Mouse (Mus musculus) stomach, embryonic 16.5 days (tissue): Measurements from ENCODE around the gene Gm16181. TPM values are rescaled to one million over a fixed set of nuclear protein-coding genes. Genes with fewer than 3 reads are reported as not detected.

Source experiments
- ATAC-seq: fragments of 200-750 bp; cut with Nextera tagmentation; 2 replicates; pipeline ENCODE4 v1.8.0; 2017; ENCODE audit warnings: moderate number of reproducible peaks, moderate TSS enrichment; ENCODE audit not compliant: insufficient read depth, low FRiP score
- H3K27ac ChIP-seq: fragments of 300-500 bp; sonication (generic); 2 replicates; pipeline ENCODE4 v1.5.1; 2014; ENCODE audit warnings: low read length
- H3K27me3 ChIP-seq: fragments of 300-500 bp; sonication (generic); 2 replicates; pipeline ENCODE4 v1.6.1; 2014; ENCODE audit warnings: low read length, control low read depth, mixed read lengths; ENCODE audit not compliant: control insufficient read depth, insufficient read depth
- H3K36me3 ChIP-seq: fragments of 300-500 bp; sonication (generic); 2 replicates; pipeline ENCODE4 v1.6.1; 2014; ENCODE audit warnings: low read length; ENCODE audit not compliant: control insufficient read depth, insufficient read depth
- H3K4me1 ChIP-seq: fragments of 300-500 bp; sonication (generic); 2 replicates; pipeline ENCODE4 v1.6.1; 2014; ENCODE audit warnings: low read length, control low read depth, mixed read lengths; ENCODE audit not compliant: control insufficient read depth, insufficient read depth
- H3K4me2 ChIP-seq: fragments of 300-500 bp; sonication (generic); 2 replicates; pipeline ENCODE4 v1.6.1; 2014; ENCODE audit warnings: low read depth, low read length, mixed read lengths
- H3K4me3 ChIP-seq: fragments of 300-500 bp; sonication (generic); replicated peaks from 2 replicates; pipeline ENCODE4 v1.5.1; 2014; ENCODE audit warnings: mild to moderate bottlenecking, low read length
- H3K9ac ChIP-seq: fragments of 300-500 bp; sonication (generic); 2 replicates; pipeline ENCODE4 v1.6.1; 2014; ENCODE audit warnings: low read length
- H3K9me3 ChIP-seq: fragments of 300-500 bp; sonication (generic); replicated peaks from 2 replicates; pipeline ENCODE4 v1.6.1; 2016; ENCODE audit warnings: low read length, control low read depth; ENCODE audit not compliant: control insufficient read depth
- WGBS: fragments of 180-500 bp; shearing (Covaris S2); extraction: QIAGEN DNeasy Blood & Tissue Kit; methylation state at CpG from one replicate; pipeline ENCODE4 v1.1.7; 2014; 5-methylcytosine and 5-hydroxymethylcytosine counted together
- polyA plus RNA-seq: library from polyadenylated mRNA; unstranded; fragments of >200 nt; fragmentation: Nextera tagmentation; extraction: Ambion mirVana; gene quantifications from 2 replicates; pipeline ENCODE4 v1.2.1, GENCODE M21; 2015

Gene Gm16181
- polyA plus RNA-seq, 1 experiment from 2014 or later: 0.27 TPM

DNA sequence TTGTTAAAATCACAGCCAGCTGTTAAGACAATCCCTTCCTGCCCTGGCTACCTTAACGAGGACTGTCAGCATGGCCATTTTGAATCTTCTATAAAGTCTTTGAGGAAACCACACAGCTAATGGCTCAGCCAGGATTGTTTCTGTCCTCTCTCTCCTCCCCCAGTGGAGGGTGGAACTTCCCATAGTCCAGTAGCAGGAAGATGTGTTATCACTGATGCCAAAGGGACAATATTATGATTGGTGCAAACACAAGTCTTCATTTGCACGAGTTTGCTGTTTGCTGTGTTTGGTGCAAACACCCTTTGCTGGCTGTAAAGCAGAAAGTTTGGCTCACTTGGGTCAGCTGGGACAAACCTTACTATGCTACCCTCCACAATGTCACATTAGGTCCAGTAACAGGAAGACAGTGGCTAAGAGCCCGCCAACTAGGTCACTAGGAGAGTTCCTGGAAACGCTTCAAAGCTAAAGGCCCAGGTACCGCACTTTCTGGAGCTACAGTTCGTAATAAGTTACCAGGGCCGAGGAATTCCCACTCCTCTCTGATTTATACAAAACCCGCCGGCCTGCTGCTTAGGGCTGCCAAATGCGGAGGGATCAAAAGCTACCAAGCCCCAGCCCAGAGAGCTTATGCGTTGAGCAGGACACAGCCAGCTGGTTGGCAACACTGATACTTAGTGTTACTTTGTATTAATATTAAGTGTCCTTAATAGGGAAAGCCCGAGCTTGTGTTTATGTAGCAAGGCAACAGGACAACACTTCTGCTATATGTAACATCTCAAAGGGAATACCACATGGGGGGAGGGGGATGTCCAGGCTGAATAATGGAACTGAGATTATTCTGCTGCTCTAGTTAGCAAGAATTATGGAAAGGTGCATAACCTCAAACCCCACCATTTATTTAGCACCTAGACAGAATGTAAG is 20.0 kb downstream of the Gm16181 start:
- 24% methylated on average over 12 of the region's 12 CpGs for WGBS
- Histone ChIP-seq H3K4me3 (peak overlapping the region; percentile 77), H3K36me3 (peaks cover 4% of the 10 kb centered on the region), H3K27ac (peak overlapping the region; percentile 99), H3K9ac (peak overlapping the region; percentile 95), H3K4me1 (peaks cover 37% of the 10 kb centered on the region), H3K4me2 (peak overlapping the region; percentile 68), H3K27me3 (no peaks in the 10 kb centered on the region), H3K9me3 (no peaks in the 10 kb centered on the region)
- no peak for ATAC-seq

DNA sequence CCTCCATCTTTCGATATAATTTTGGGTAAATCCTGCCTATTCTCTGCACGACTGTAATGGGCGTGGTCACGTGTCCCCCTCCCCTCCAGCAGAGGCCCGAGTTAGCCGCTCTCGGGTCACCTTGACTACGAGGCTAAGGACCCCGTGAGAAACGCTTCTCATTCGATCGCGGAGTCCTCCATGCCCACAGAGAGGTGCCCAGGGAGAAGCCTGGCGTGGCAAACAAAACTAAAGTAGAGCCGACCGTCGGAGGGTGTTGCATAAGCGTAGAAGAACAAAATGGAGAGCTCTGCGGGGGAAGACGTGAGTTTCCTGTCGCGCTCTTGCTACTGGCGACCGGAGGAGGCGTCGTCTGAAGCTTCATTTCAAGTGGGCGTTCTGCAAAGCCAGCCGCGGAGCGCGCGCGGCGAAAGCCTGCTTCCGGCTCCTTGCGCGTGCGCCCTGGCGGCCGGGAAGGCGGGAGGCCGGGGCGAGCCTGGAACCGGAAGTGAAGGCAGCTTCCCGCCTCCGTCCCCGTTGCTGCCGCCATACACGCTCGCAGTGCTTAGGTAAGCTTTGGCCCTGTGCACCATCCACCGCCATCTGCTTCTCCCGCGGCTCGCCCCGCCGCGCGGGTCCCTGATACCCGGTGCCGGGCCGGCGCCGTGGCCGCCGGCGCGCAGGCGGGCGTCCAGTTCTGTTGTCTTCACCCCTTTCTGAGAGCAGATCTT is 20.8 kb downstream of the Gm16181 start, which contains the start of gene Ddx39b:
TSS of gene Ddx39b (plus strand) at position 442 of the 710 bp plus-strand sequence.
- Histone ChIP-seq H3K4me1 (peaks cover 38% of the 10 kb centered on the region), H3K9ac (peak within 1 kb of the TSS; percentile 95), H3K36me3 (peaks cover 12% of the 10 kb centered on the region), H3K4me2 (peak within 1 kb of the TSS; percentile 76), H3K27ac (peak within 1 kb of the TSS; percentile 99), H3K4me3 (peak within 1 kb of the TSS; percentile 77), H3K9me3 (no peaks in the 10 kb centered on the region), H3K27me3 (no peaks in the 10 kb centered on the region)
- ATAC-seq: peak; percentile 91
- under 1% methylated on average over 68 of the region's 69 CpGs for WGBS

DNA sequence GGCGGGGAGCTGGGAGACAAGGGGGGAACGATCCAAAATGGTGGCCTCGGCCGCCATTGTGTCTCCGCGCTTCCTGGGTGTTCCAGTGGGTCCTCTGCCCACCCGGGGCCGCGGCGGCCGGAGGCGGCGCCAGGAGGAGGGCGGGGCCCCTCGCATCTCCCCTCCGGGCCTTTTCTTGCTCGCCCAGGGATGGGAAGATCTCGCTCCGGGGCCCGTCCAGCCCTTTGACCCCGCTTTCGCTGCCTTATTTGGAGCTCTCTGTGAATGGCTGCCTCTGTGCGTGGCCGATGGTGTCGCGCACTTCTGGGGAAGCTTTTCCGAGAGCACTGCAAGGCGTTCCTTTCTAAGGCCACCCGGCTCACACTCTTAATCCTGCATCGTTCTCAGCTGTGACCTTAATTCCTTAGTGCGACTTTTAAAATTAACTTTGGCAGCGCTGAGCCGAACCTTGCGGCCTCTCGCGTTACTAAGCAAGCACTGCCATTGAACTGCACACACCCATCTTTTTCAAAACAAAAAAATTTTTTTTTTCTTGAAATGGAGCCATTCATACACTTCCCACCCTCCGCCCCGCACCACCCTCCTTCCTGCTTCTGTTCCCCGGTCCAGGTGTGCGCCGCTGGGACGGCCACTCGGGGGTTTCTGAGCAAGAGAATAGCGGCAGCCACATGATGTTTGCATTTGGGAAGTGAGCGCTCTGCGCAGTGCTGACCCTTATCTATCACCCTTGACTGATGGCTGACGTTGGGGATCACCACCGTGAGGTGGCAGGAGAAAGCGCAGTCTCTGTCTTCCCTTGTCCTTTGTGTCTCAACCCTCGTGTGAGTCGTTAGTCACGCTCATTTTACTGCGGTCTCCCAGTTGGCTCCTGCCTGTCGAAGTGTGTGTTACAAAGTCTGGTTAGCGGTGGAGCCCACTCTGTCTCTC is 21.6 kb downstream of the Gm16181 start:
- H3K4me2 ChIP-seq: peak overlapping the region; percentile 76
- peak overlapping the region; percentile 77 for H3K4me3 ChIP-seq
- H3K36me3 ChIP-seq: peaks cover 20% of the 10 kb centered on the region
- peak; percentile 54 for ATAC-seq
- peak overlapping the region; percentile 99 for H3K27ac ChIP-seq
- no peaks in the 10 kb centered on the region for H3K9me3 ChIP-seq
- H3K4me1 ChIP-seq: peaks cover 36% of the 10 kb centered on the region
- under 1% methylated on average over 54 of the region's 55 CpGs for WGBS
- peak overlapping the region; percentile 95 for H3K9ac ChIP-seq
- no peaks in the 10 kb centered on the region for H3K27me3 ChIP-seq

DNA sequence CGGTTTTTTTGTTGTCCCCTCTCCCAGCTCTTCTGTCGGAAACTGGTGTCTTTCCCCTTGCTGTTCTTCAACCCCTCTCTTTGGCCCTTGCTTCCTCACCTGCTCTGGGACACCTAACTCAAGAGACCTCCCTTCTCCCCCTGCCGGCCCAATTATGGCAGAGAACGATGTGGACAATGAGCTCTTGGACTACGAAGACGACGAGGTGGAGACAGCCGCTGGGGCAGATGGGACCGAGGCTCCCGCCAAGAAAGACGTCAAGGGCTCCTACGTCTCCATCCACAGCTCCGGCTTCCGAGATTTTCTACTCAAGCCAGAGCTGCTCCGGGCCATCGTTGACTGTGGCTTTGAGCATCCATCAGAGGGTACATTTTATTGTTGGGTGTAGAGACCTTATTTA is 22.5 kb downstream of the Gm16181 start:
- H3K4me1 ChIP-seq: peaks cover 36% of the 10 kb centered on the region
- H3K4me2 ChIP-seq: peak overlapping the region; percentile 76
- peaks cover 28% of the 10 kb centered on the region for H3K36me3 ChIP-seq
- H3K27me3 ChIP-seq: no peaks in the 10 kb centered on the region
- 2% methylated on average over 16 of the region's 16 CpGs for WGBS
- no peaks in the 10 kb centered on the region for H3K9me3 ChIP-seq
- peak overlapping the region; percentile 77 for H3K4me3 ChIP-seq
- peak overlapping the region; percentile 95 for H3K9ac ChIP-seq
- H3K27ac ChIP-seq: peak overlapping the region; percentile 99
- no peak for ATAC-seq

DNA sequence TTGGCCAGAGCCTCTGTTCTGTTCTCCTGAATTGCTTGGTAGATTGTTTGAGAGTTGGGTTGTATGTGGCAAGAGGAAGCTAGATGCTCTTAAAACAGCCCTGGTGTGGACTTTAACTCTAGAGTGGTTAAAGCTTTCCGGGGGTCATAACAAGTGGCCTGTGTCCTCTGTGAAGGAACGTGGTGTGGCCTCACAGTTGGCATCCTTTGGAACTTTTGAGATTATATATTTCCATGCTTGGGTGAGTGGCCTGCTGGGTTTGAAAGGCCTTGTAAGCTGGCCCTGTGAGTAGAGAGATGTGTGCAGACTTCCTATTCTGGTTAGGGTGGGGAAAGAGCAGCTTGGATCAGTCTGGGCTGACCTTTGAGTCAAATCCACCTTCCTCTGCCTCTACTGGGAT is 24.4 kb downstream of the Gm16181 start:
- Histone ChIP-seq H3K27me3 (no peaks in the 10 kb centered on the region), H3K9ac (0 out of 2 replicates have a peak overlapping the region, but pooled peaks have one; percentile 4), H3K4me1 (peaks cover 36% of the 10 kb centered on the region), H3K36me3 (peaks cover 28% of the 10 kb centered on the region), H3K4me2 (peak overlapping the region; percentile 76), H3K4me3 (no peak overlapping the region), H3K27ac (no peak overlapping the region), H3K9me3 (no peaks in the 10 kb centered on the region)
- 61% methylated on average over 2 of the region's 2 CpGs for WGBS
- no peak for ATAC-seq

DNA sequence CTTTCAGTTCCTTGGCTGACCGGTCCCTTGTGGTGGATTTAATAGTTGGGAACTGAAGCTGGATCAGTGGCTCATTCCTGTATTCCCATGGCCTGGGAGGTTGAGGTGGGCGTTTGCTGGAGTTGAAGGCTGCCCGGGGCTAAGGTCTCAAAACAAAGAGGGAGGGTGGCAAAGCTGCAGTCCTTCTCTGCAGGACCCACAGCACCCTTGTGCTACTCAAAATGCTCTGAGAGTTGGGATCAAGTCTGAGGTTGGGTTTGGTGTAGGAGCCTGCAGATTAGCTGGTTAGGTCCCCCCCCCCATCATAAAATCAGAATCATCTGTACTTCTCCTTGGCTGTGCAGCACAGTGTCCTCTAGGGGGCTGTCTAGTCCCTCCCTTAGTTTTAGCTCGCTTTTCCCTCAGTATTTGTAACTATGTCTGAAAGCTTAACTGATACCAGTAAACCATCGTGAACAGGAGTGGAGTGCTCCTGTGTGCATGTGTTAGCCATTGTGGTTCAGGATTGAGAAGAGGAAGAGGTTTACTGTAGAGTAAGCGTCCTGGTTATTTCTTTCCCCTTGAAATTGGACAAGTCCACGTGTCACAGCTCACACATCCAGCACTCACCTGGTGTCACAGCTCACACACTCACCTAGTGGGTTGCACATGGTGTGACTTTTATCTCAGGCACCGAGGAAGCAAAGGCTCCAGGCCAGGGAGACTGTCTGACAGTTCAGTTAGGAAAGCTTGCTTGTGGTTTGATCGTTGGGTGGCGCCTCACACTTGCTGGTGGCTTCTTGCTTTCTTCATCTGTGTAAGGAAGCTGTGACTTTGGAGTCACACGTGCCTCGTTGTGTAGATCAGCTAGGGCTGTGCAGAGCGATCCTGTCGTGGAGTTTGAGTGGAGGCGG is 25.3 kb downstream of the Gm16181 start:
- Histone ChIP-seq H3K4me3 (no peak overlapping the region), H3K9me3 (no peaks in the 10 kb centered on the region), H3K27me3 (no peaks in the 10 kb centered on the region), H3K36me3 (peaks cover 34% of the 10 kb centered on the region), H3K4me2 (no peak overlapping the region), H3K4me1 (peaks cover 27% of the 10 kb centered on the region), H3K27ac (no peak overlapping the region), H3K9ac (peak overlapping the region; percentile 38)
- WGBS: 77% methylated on average over 15 of the region's 15 CpGs
- no peak for ATAC-seq

DNA sequence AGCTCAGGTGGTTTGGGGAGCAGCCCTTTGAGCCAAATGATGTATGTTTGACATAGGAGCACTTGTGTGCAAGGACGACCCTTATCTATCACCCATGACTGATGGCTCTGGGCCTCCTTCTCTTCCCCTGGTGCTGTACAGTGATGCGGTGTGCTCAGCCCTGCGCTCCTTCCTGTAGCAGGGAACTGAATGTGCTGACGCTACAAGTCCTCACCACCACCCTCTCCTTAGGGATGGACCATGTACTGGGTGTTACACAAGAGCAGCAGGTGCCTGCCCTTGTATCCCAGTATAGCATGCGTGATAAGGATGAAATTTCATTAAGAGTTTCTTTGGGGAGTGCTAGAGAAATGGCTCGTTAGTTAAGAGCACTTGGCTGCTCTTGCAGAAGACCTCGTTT is 26.5 kb downstream of the Gm16181 start:
- H3K4me3 ChIP-seq: no peak overlapping the region
- ATAC-seq: no peak
- H3K27me3 ChIP-seq: no peaks in the 10 kb centered on the region
- no peak overlapping the region for H3K27ac ChIP-seq
- 77% methylated on average over 7 of the region's 7 CpGs for WGBS
- H3K4me1 ChIP-seq: peaks cover 26% of the 10 kb centered on the region
- no peaks in the 10 kb centered on the region for H3K9me3 ChIP-seq
- H3K36me3 ChIP-seq: peaks cover 41% of the 10 kb centered on the region
- no peak overlapping the region for H3K4me2 ChIP-seq
- no peak overlapping the region for H3K9ac ChIP-seq

DNA sequence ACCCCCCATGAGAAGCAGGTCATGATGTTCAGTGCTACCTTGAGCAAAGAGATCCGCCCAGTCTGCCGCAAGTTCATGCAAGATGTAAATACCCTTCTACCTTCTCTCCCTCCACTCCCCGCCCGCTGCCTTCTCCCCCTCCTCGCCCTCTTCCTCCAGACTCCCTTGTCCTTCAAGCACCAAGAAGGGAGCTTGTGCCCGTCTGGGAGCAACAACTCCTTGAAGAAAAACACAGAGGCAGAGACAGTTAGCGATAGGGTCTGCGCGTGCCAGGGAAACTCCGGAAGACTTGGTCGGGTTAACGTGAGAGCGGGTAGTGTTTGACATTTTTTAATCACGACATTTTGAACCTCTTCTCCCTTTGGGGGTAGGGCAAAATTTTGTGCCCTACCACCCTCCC is 28.4 kb downstream of the Gm16181 start:
- Histone ChIP-seq H3K9me3 (no peaks in the 10 kb centered on the region), H3K36me3 (peaks cover 43% of the 10 kb centered on the region), H3K27me3 (no peaks in the 10 kb centered on the region), H3K27ac (no peak overlapping the region), H3K4me2 (no peak overlapping the region), H3K4me1 (peaks cover 18% of the 10 kb centered on the region), H3K9ac (no peak overlapping the region), H3K4me3 (no peak overlapping the region)
- no peak for ATAC-seq
- 79% methylated on average over 14 of the region's 14 CpGs for WGBS
